Mouse (Mus musculus): ENCODE measurements around the gene Tmem50b. TPM values are rescaled to one million over a fixed set of nuclear protein-coding genes. Genes with fewer than 3 reads are reported as not detected.

The Tmem50b gene
- polyA plus RNA-seq, 1 experiment from 2014 or later, result 7.1 TPM

DNA sequence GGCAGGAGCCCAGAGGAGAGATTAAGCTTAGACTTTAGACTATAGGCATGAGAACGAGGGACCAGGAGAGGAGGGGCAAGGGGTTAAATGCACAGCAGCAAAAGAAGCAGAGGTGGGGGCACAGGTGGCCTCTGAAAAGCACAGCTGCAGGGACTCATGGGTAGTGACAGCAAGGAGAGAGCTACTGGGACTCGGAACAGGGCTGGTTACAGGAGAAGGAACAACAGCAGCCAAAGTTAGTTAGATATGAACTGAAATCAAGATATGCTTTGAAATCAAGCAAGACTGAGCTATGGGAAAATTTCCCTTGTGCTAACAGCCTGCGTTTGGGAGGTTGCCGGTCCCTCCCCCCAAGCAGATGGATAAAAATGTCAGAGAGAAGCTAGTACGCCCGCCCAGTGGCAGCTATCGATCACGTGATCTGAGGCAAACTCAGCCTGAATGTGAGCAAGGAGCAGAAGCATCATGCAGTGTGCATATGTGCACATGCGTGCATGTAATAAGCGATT lies 56.0 kb downstream of the Tmem50b start:
- Histone ChIP-seq H3K36me3 (ENCODE audit: control insufficient read depth, insufficient read depth) (no peaks in the 10 kb centered on the region), H3K27ac (ENCODE audit: low read length) (no peak overlapping the region), H3K9ac (ENCODE audit: low read depth, low read length) (peak overlapping the region; percentile 6; the same call in 1 of the 2 replicates), H3K27me3 (ENCODE audit: control insufficient read depth, insufficient read depth, low read depth, low read length) (no peaks in the 10 kb centered on the region), H3K4me2 (ENCODE audit: low read depth, low read length) (peak overlapping the region; percentile 39), H3K4me1 (ENCODE audit: control insufficient read depth, low read depth, low read length) (peaks cover 57% of the 10 kb centered on the region), H3K9me3 (replicated peaks; ENCODE audit: control insufficient read depth, low read length) (no peaks in the 10 kb centered on the region), H3K4me3 (ENCODE audit: low read depth, low read length) (no peak overlapping the region)
- WGBS (ENCODE audit: insufficient replicate concordance), result 27% methylated on average over 10 of the region's 10 CpGs
- ATAC-seq (ENCODE audit: low read depth), result no peak

DNA sequence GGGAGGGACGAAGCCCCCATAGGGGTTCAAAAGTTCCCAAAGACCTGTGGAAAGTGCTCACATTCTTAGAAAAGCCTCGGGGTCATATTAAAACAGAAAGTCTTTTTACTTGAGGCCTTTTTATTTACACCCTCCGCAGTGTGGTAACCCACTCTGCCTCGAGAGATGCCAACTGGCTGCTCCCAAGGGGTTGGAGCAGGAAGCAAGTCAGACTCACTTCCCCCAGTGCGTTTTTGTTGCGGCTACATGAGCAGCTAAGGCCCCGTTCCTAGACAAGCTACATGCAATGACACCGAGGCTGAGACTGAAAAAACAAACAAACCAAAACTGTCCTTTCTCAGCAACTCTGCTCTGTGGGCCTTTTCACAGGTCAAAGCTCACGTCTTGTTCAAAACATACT lies 59.1 kb downstream of the Tmem50b start:
- Histone ChIP-seq H3K4me2 (ENCODE audit: low read depth, low read length) (no peak overlapping the region), H3K27ac (ENCODE audit: low read length) (peak overlapping the region; percentile 57; the same call in 1 of the 2 replicates), H3K36me3 (ENCODE audit: control insufficient read depth, insufficient read depth) (no peaks in the 10 kb centered on the region), H3K4me3 (ENCODE audit: low read depth, low read length) (no peak overlapping the region), H3K9me3 (replicated peaks; ENCODE audit: control insufficient read depth, low read length) (no peaks in the 10 kb centered on the region), H3K27me3 (ENCODE audit: control insufficient read depth, insufficient read depth, low read depth, low read length) (no peaks in the 10 kb centered on the region), H3K4me1 (ENCODE audit: control insufficient read depth, low read depth, low read length) (peaks cover 49% of the 10 kb centered on the region), H3K9ac (ENCODE audit: low read depth, low read length) (no peak overlapping the region)
- ATAC-seq (ENCODE audit: low read depth), result no peak
- WGBS (ENCODE audit: insufficient replicate concordance), result 44% methylated on average over 9 of the region's 9 CpGs

DNA sequence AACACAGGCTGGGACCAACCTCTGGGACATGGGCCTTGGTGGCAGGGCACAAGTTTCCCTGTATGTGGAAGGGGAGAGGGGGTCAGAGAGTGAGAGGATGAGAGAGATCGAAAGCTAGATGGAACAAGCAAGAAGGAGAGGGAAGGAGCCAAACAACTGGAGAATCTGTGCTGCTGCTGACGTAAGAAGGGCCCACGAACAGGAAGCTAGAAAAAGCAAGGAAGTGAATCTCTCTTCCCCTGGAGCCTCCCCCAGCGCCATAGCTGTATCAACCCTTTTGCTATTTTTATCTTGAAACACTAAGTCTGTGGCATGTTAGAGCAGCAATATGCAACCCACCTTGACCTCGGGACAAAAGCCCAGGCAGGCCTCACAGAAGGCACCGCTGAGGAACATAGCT lies 59.5 kb downstream of the Tmem50b start:
- Histone ChIP-seq H3K4me3 (ENCODE audit: low read depth, low read length) (no peak overlapping the region), H3K27me3 (ENCODE audit: control insufficient read depth, insufficient read depth, low read depth, low read length) (no peaks in the 10 kb centered on the region), H3K27ac (ENCODE audit: low read length) (peak overlapping the region; percentile 57; the same call in 1 of the 2 replicates), H3K4me1 (ENCODE audit: control insufficient read depth, low read depth, low read length) (peaks cover 51% of the 10 kb centered on the region), H3K36me3 (ENCODE audit: control insufficient read depth, insufficient read depth) (no peaks in the 10 kb centered on the region), H3K4me2 (ENCODE audit: low read depth, low read length) (no peak overlapping the region), H3K9me3 (replicated peaks; ENCODE audit: control insufficient read depth, low read length) (no peaks in the 10 kb centered on the region), H3K9ac (ENCODE audit: low read depth, low read length) (no peak overlapping the region)
- WGBS (ENCODE audit: insufficient replicate concordance), result 37% methylated on average over 6 of the region's 6 CpGs
- ATAC-seq (ENCODE audit: low read depth), result no peak

DNA sequence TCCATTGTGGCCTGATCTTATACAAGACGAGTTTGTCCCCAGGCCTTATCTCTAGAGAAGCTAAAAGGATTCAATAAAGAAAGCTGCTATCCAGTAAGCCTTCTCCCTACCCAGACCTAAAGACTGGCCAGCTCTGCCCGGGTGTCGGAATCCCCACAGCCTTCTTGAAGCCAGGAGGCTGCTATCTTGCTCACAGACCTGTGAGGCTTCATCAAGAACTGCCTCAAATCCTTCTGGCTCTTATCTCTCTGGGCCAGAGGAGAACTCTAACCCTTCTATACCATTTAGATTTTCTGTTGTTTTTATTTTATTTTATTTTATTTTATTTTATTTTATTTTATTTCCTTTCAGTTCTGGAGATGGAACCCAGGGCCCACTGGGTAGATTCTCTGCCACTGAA lies 60.5 kb downstream of the Tmem50b start:
- Histone ChIP-seq H3K27ac (ENCODE audit: low read length) (peak overlapping the region; percentile 18; the same call in 1 of the 2 replicates), H3K9ac (ENCODE audit: low read depth, low read length) (no peak overlapping the region)
- peak; percentile 71 for ATAC-seq (ENCODE audit: low read depth)

DNA sequence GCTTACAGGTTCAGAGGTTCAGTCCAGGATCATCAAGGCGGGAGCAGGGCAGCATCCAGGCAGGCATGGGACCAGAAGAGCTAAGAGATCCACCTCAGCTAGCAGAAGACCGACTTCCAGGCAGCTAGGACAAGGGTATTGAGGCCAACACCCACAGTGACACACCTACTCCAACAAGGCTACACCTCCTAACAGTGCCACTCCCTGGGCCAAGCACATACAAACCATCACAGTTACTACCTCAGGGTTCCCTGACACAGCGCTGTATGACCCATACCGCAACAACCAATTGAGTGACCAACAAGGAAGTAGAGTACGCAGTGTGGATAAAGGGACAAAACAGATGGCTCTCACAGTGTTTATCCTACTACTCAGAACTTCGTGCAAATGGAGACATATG lies 61.2 kb downstream of the Tmem50b start:
- no peaks in the 10 kb centered on the region for H3K27me3 ChIP-seq (ENCODE audit: control insufficient read depth, insufficient read depth, low read depth, low read length)
- ATAC-seq (ENCODE audit: low read depth), result peak; percentile 8; the same call in 1 of the 2 replicates
- H3K9me3 ChIP-seq (replicated peaks; ENCODE audit: control insufficient read depth, low read length), result no peaks in the 10 kb centered on the region
- H3K4me1 ChIP-seq (ENCODE audit: control insufficient read depth, low read depth, low read length), result peaks cover 43% of the 10 kb centered on the region
- no peak overlapping the region for H3K9ac ChIP-seq (ENCODE audit: low read depth, low read length)
- H3K36me3 ChIP-seq (ENCODE audit: control insufficient read depth, insufficient read depth), result no peaks in the 10 kb centered on the region
- no peak overlapping the region for H3K4me3 ChIP-seq (ENCODE audit: low read depth, low read length)
- 75% methylated on average over 6 of the region's 6 CpGs for WGBS (ENCODE audit: insufficient replicate concordance)
- no peak overlapping the region for H3K4me2 ChIP-seq (ENCODE audit: low read depth, low read length)
- no peak overlapping the region for H3K27ac ChIP-seq (ENCODE audit: low read length)

More for the DNA sequence above, 60.5 kb downstream of the Tmem50b start:
- Histone ChIP-seq H3K4me3 (ENCODE audit: low read depth, low read length) (no peak overlapping the region), H3K4me1 (ENCODE audit: control insufficient read depth, low read depth, low read length) (peaks cover 50% of the 10 kb centered on the region), H3K36me3 (ENCODE audit: control insufficient read depth, insufficient read depth) (no peaks in the 10 kb centered on the region), H3K9me3 (replicated peaks; ENCODE audit: control insufficient read depth, low read length) (no peaks in the 10 kb centered on the region), H3K4me2 (ENCODE audit: low read depth, low read length) (no peak overlapping the region), H3K27me3 (ENCODE audit: control insufficient read depth, insufficient read depth, low read depth, low read length) (no peaks in the 10 kb centered on the region)
- 27% methylated on average over 3 of the region's 3 CpGs for WGBS (ENCODE audit: insufficient replicate concordance)

DNA sequence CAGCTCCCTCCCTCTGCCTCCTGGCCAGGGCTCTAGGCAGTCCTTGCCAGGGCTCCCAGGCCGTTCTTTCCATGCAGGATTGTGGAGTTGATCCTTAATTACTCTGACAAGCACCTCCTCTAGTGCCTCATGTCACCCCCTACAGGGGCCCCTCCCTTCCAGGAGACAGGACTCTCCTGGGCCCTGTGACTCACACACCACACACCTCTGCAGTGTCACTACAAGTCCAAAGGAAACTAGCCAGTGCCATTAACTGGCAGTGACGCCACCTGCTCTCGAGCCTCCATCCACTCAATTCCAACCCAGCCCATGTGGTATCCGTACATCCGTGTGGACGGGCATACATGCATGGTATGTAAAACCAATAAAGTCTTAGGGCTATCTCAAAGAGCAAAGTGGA lies 62.7 kb downstream of the Tmem50b start:
- no peak overlapping the region for H3K4me2 ChIP-seq (ENCODE audit: low read depth, low read length)
- H3K4me1 ChIP-seq (ENCODE audit: control insufficient read depth, low read depth, low read length), result peaks cover 40% of the 10 kb centered on the region
- H3K4me3 ChIP-seq (ENCODE audit: low read depth, low read length), result no peak overlapping the region
- no peaks in the 10 kb centered on the region for H3K36me3 ChIP-seq (ENCODE audit: control insufficient read depth, insufficient read depth)
- H3K9ac ChIP-seq (ENCODE audit: low read depth, low read length), result no peak overlapping the region
- 78% methylated on average over 6 of the region's 6 CpGs for WGBS (ENCODE audit: insufficient replicate concordance)
- no peaks in the 10 kb centered on the region for H3K27me3 ChIP-seq (ENCODE audit: control insufficient read depth, insufficient read depth, low read depth, low read length)
- ATAC-seq (ENCODE audit: low read depth), result no peak
- no peaks in the 10 kb centered on the region for H3K9me3 ChIP-seq (replicated peaks; ENCODE audit: control insufficient read depth, low read length)
- no peak overlapping the region for H3K27ac ChIP-seq (ENCODE audit: low read length)

DNA sequence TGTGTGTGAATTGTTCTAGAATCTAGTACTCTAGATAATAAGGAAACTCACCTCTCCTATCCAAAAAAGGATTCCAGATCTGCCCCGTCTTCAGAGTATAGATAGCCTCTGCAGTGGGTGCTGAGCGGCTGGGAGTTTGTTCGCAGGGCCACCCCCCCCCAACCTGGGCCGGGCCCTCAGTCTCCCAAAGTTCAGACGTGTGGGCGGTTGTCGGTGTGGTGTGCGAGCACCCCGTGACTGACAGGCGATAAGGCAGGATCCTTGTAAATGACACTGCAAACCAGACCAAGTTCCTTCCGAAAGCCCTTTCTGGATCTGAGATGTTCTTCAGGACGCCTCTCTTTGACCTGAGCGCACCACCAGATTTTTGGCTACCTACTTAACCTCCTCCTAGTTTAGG lies 63.1 kb downstream of the Tmem50b start:
- no peak overlapping the region for H3K4me3 ChIP-seq (ENCODE audit: low read depth, low read length)
- H3K9me3 ChIP-seq (replicated peaks; ENCODE audit: control insufficient read depth, low read length), result no peaks in the 10 kb centered on the region
- no peaks in the 10 kb centered on the region for H3K36me3 ChIP-seq (ENCODE audit: control insufficient read depth, insufficient read depth)
- no peak overlapping the region for H3K9ac ChIP-seq (ENCODE audit: low read depth, low read length)
- 37% methylated on average over 13 of the region's 13 CpGs for WGBS (ENCODE audit: insufficient replicate concordance)
- peaks cover 40% of the 10 kb centered on the region for H3K4me1 ChIP-seq (ENCODE audit: control insufficient read depth, low read depth, low read length)
- no peak overlapping the region for H3K4me2 ChIP-seq (ENCODE audit: low read depth, low read length)
- peak; percentile 94 for ATAC-seq (ENCODE audit: low read depth)
- H3K27ac ChIP-seq (ENCODE audit: low read length), result no peak overlapping the region
- H3K27me3 ChIP-seq (ENCODE audit: control insufficient read depth, insufficient read depth, low read depth, low read length), result no peaks in the 10 kb centered on the region

DNA sequence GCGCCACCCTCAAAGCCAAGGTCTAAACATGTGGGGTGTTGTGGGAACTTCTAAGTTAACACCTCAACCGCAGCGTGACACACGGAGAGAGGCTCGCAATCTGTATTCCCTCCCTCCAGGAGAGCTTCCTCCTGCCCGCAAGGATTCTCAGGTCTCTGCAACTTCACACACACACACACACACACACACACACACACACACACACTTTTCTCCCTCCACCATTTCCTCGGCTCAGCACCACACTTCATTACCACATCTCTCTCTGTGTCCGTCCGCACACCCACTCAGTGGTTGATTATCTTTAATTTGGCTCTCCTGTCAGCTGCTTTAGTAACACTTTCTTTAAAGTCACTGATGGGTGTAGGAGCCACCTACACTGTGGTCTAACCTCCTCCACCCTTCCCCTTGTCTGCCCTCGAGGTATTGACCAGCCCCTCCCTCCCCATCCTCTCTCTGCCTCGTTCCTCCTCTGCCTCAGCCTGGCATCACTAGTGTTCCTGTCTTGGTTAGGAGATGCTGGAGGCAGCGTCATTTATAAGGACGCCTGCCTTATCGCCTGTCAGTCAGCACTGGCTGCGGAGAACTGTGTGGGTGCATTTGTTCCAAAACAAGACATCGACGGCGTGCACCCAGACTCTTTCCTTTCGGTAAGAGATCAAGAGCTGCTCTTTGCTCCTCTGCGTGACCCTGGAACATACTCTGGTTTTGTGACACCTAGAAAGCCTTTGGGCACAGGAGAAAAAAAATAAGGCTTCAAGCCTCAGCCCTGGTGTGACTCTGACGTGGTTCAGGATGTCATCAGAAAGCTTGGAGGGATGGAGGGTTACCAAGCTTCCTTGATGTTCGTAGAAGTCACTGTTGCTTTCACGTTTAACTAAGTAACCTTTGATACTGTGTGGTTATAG lies 64.3 kb downstream of the Tmem50b start:
- Histone ChIP-seq H3K27me3 (ENCODE audit: control insufficient read depth, insufficient read depth, low read depth, low read length) (no peaks in the 10 kb centered on the region), H3K36me3 (ENCODE audit: control insufficient read depth, insufficient read depth) (no peaks in the 10 kb centered on the region), H3K9me3 (replicated peaks; ENCODE audit: control insufficient read depth, low read length) (no peaks in the 10 kb centered on the region), H3K9ac (ENCODE audit: low read depth, low read length) (no peak overlapping the region), H3K4me3 (ENCODE audit: low read depth, low read length) (no peak overlapping the region), H3K4me2 (ENCODE audit: low read depth, low read length) (no peak overlapping the region), H3K27ac (ENCODE audit: low read length) (no peak overlapping the region), H3K4me1 (ENCODE audit: control insufficient read depth, low read depth, low read length) (peaks cover 35% of the 10 kb centered on the region)
- 29% methylated on average over 23 of the region's 23 CpGs for WGBS (ENCODE audit: insufficient replicate concordance)
- ATAC-seq (ENCODE audit: low read depth), result no peak

DNA sequence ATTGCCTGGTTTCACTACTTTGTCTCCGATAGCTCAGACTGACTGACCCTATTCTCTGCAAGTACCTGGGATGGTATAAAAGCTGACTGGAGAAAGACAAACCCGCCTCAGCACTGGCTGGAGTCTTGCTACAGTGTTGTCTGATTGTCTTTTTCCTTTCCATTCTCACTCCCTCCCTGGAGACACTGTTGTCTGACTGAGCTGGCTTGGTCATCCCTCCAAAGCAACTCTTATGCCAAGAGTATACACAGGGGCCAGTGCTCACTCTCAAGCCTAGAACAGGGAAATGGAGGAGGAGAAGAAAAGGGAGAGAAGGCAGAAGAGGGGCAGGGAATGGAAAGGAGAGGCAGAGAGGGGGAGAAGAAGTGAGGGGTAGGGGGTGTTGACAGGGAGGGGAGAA lies 65.2 kb downstream of the Tmem50b start:
- H3K27ac ChIP-seq (ENCODE audit: low read length), result no peak overlapping the region
- H3K4me3 ChIP-seq (ENCODE audit: low read depth, low read length), result no peak overlapping the region
- no peaks in the 10 kb centered on the region for H3K27me3 ChIP-seq (ENCODE audit: control insufficient read depth, insufficient read depth, low read depth, low read length)
- no peaks in the 10 kb centered on the region for H3K36me3 ChIP-seq (ENCODE audit: control insufficient read depth, insufficient read depth)
- WGBS (ENCODE audit: insufficient replicate concordance), result 48% methylated on average over 2 of the region's 2 CpGs
- ATAC-seq (ENCODE audit: low read depth), result no peak
- no peak overlapping the region for H3K9ac ChIP-seq (ENCODE audit: low read depth, low read length)
- H3K4me1 ChIP-seq (ENCODE audit: control insufficient read depth, low read depth, low read length), result peaks cover 31% of the 10 kb centered on the region
- no peaks in the 10 kb centered on the region for H3K9me3 ChIP-seq (replicated peaks; ENCODE audit: control insufficient read depth, low read length)
- H3K4me2 ChIP-seq (ENCODE audit: low read depth, low read length), result no peak overlapping the region
